Mouse (Mus musculus) adrenal gland (tissue): ENCODE measurements around the gene Ttc39b.
"Not testable (repeated sequence)": the region's sequence is repeated elsewhere in the genome, so short reads cannot be mapped to it uniquely, and the experiment has no call there.

Experiments used
- intact Hi-C: fragments of 180-260 bp; cut with DNase I; formaldehyde crosslinking; loops from one replicate; pipeline ENCODE4 v1.15.1; 2025

Ttc39b gene

DNA sequence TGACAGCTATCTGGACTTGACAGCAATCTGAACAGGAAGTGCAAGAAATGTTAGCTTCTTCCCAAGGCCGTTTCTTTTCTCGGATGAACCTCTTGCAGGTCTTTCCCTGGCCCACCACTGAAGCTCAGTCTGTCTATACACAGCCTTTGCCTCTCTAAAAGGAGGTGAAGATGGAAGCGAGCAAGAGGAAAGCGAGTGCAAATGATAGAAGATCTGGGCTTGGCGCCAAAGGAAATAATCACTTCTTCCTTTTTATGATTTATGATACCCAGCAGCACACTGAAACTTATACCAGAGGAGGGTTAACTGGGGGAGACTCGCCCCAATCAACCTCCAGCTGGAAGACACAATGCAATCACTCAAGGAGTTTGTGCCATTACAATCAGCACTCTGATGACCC, 41.6 kb downstream of the Ttc39b start:
- intact Hi-C loops, result no loop called here

- intact Hi-C loops, result no loop called here
These were observed 44.8 kb downstream of the Ttc39b start for GRCm38 (mm10) chr4:83279236-83279635.

DNA sequence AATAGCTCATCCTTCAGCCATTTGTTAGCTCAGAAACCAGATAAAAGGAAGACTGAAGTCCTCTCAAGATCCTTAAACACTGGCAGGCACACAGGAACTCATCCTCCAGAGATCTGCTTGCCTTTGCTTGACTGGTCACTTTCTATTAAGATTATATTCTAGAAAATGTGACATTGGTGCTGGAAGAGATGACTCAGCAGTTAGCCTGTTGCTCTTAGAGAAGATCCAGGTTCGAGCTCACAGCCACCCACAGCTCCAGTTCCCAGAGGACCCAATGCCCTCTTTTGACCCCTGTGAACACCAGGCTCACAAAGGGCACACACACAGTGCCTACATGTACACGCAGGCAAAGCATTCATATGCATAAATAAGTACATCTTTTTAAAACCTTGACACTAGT, 49.8 kb downstream of the Ttc39b start:
- intact Hi-C loops, result no loop called here

DNA sequence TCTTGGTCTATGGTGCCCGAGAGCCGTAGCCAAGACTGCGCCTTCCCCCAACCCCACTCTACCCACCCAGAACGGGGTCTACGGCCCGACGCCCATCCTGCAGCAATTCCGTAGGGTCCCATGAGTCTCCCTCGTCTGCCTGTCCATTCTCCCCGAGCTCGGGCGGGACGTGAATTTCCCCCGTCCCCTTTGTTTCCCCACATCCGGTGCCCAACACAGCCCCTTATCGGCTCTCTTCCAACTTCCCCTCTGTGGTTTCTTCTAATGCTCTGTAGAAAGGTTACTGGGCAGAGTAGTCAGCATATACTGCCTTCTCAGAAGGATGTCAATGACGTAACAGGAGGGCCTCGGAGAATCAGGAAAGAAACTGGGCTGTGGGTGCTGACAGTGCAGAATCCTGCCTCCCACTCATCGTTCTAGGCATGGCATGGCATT, 50.4 kb downstream of the Ttc39b start:
- intact Hi-C loops, result no loop called here

- intact Hi-C loops, result no loop called here
These were observed 51.0 kb downstream of the Ttc39b start for GRCm38 (mm10) chr4:83272917-83273615.

GRCm38 (mm10) chr4:83270481-83270880, 53.6 kb downstream of the Ttc39b start:
- intact Hi-C loops, result no loop called here

DNA sequence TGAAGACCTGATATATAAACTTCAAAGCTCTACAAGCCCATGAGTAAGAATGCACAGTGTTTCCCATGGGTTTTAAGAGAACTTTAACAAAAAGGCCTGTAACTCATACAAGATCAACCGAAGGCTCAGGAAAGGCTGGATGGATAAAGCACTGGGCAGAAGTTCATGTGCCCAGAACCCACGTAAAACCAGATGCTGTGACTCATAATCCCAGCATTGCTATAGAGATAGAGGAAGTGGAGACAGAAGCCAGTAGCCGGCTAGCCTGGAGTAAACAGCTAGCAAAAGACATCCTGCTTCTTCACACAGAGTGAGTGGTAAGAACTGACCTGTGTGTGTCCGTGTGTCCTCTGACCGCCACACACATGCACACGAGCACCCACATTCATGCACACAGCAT, 54.4 kb downstream of the Ttc39b start:
- intact Hi-C loops, result loop anchor here (10.0 kb wide), 1 partner anchor 305 kb away; no protein-coding TSS in a partner anchor

- intact Hi-C loops, result loop anchor here (10.0 kb wide), 1 partner anchor 309 kb away; no protein-coding TSS in a partner anchor
These were observed 57.9 kb downstream of the Ttc39b start for GRCm38 (mm10) chr4:83265926-83266692.

DNA sequence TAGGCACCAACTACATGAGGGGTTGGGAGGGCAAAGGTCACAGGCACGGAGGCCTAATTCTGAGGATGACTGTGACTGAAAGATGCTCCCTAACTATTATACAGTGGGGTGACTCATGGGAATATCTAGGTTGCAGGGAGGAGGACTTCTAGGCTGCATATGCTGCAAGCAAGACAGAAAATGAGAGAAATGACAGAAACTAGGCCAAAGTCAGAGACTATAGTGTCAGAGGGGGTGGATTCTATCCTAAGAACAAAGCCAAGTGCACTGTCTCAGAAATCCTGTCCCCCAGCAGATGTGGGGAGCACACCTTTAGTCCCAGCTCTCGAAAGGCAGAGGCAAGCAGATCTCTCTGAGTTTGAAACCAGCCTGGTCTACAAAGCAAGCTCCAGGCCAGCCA, 59.2 kb downstream of the Ttc39b start:
- intact Hi-C loops, result loop anchor here (5.0 to 10.0 kb wide), 4 partner anchors 37 to 310 kb away; no protein-coding TSS in a partner anchor

- intact Hi-C loops, result loop anchor here (5.0 to 10.0 kb wide), 4 partner anchors 40 to 313 kb away; no protein-coding TSS in a partner anchor
These were observed 62.1 kb downstream of the Ttc39b start for GRCm38 (mm10) chr4:83261998-83262397.

- intact Hi-C loops, result loop anchor here (5.0 to 10.0 kb wide), 4 partner anchors 43 to 315 kb away; no protein-coding TSS in a partner anchor
These were observed 64.4 kb downstream of the Ttc39b start for GRCm38 (mm10) chr4:83259690-83260089.

GRCm38 (mm10) chr4:83258273-83258672, 65.8 kb downstream of the Ttc39b start:
- intact Hi-C loops, result no loop called here

DNA sequence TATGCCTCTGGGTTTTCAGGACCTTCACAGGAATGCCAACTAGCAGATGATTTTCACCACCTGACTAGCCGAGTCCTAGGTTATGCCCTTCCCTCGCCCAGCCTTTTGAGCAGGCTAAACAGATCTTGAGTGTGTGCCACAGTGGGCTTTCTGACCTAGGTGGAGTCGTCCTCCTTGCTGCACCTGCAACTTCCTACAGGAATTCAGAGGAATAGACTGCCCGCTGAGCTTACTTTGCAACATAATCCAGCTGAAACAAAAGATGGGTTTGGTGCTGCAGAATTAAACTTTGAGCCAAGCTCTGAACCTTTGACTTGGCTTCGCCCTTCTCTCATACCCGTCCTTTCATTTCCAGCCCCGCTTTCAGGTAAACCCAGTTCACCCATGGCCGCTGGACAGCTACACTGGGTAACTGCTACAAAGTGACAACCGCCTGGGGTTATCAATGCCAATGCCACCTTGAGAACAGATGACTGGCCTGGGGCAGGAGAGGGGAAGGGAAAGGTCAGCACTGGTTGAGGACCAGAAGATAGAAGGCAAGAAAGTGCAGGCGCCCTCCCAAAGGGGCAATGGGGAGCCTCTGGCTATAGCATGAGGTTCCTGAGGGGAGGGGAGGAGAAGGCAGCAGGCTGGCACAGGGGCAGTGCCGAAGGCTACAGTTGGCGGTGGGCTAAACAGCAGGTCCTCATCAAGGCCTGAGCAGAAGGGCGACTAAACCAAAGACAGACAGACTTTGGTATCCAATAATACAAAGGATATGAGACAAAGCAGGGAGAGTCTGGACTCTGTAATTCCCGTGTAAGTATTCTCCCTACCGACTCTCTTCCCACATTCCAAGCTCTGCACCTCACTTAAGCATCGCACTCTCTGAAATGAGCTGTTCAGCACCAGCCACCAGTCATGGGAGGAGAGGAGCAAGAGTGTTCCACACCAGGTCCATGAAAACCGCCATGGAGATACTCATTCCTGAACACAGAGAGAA, 66.5 kb downstream of the Ttc39b start:
- intact Hi-C loops, result no loop called here

GRCm38 (mm10) chr4:83256779-83257178, 67.3 kb downstream of the Ttc39b start:
- intact Hi-C loops, result no loop called here

DNA sequence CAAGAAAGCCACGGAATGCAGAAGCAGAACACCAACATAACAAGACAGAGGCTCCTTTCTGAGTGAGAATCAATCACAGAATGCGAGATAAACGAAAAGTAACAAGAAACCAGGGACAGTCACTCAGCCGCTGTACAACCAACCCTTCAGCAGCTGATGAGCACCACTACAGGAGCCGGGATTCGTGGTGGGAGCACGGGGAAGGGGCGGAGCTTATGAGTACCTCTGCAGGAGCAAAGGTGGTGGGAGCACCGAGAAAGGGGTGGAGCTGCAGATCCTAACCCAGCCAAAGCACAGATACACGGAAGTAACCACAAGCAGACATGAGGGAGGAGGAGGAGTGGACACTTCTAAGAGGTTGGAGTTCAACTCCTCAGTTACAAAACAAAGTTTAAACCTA, 69.1 kb downstream of the Ttc39b start:
- intact Hi-C loops, result no loop called here

GRCm38 (mm10) chr4:83253679-83254078, 70.4 kb downstream of the Ttc39b start:
- intact Hi-C loops, result no loop called here

GRCm38 (mm10) chr4:83243706-83244105, 80.3 kb downstream of the Ttc39b start:
- intact Hi-C loops, result no loop called here

- intact Hi-C loops, result no loop called here
These were observed 82.4 kb downstream of the Ttc39b start for GRCm38 (mm10) chr4:83241630-83242029.

DNA sequence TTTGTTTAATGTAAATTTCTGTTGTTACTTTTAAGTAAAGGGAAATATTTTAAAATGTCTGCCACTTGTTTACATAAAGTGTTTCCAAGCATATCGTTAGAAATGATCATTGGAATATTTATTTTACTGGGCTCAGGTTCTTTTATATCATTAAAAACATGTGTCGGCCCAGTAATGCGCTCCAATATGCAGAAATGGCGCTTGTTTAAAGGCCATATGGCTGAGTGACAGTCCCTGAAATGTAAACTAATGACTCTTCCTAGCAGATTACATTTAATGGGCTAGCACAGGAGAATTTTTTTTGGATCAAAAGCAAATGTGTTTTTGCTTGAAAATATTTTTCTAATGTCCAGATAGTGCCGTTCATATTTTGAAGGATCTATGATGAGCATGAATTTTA, 86.4 kb downstream of the Ttc39b start:
- intact Hi-C loops, result no loop called here

- intact Hi-C loops, result not testable (repeated sequence)
These were observed 88.8 kb downstream of the Ttc39b start for GRCm38 (mm10) chr4:83235304-83235703.

DNA sequence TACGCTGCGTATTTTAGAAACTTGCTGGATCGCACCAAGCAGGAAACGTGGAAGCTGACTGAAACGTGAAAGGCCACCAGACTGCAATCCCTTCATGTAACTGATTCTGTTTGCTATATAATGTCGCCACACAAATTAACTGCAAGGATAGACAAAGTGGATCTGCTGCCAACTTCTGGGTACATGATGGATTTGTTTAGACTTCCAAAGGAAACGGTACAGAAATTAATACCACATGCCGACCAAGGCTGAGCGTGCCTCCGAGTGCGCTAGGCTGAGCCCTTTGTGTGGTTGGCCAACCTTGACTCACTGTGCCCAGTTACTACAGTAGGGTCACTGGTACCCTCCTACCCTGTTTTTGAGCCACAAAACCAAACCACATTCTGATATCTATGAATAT, 89.3 kb downstream of the Ttc39b start:
- intact Hi-C loops, result no loop called here
